Mouse (Mus musculus) ovary, postnatal 36 days (tissue): ENCODE measurements around the gene Slc1a3.

Experiments used
- DNase-seq: peaks from one replicate; pipeline ENCODE4 v3.0.0; 2022; ENCODE audit warnings: low spot score, mixed read lengths

The Slc1a3 gene

DNA sequence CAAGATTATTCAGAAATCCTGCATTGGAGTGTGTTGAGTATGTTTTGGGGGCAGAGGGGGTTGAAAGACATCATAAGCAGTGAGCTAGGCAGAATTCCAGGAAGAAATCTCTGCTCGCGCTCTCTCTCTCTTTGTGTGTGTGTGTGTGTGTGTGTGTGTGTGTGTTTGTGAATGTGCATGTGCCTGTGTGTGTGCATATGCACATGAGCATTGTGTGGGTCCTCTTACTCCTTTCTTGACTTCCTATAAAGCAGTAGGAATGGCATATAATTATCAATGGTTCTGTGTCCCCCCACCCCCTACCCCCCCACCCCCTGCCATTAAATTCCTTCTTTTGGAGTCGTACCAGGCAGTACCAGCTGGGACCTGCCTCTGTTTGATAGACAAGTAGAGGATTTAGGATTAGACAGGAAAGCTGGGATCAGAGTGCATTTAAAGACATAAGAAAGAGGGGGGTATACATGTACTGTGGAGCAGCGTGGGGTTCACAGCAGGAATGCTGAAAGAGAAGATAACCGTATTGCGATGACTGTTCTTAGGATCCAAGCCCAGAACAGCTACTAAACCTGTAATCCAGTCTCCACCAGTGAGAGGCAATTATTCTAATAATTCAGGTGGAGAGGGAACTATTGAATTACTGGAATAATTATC lies 104.9 kb downstream of the Slc1a3 start:
- DNase-seq: no peak

DNA sequence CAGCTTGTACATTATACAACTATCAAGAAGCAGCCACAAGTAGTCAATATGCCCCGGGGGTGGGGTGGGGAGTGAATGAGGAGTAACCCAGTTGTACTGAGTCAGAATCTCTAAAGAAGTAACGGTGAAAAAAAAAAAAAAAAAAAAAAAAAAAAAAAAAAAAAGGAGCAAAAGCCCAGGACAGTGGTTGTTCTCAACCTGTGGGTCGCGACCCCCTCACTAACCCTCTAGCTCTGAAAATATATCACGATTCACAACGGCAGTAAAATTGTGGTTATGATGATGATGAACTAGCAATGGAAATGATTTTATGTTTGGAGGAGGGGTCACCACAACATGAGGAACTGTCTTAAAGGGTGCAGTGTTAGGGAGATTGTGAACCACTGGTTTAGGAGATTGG lies 108.2 kb downstream of the Slc1a3 start:
- DNase-seq: no peak

DNA sequence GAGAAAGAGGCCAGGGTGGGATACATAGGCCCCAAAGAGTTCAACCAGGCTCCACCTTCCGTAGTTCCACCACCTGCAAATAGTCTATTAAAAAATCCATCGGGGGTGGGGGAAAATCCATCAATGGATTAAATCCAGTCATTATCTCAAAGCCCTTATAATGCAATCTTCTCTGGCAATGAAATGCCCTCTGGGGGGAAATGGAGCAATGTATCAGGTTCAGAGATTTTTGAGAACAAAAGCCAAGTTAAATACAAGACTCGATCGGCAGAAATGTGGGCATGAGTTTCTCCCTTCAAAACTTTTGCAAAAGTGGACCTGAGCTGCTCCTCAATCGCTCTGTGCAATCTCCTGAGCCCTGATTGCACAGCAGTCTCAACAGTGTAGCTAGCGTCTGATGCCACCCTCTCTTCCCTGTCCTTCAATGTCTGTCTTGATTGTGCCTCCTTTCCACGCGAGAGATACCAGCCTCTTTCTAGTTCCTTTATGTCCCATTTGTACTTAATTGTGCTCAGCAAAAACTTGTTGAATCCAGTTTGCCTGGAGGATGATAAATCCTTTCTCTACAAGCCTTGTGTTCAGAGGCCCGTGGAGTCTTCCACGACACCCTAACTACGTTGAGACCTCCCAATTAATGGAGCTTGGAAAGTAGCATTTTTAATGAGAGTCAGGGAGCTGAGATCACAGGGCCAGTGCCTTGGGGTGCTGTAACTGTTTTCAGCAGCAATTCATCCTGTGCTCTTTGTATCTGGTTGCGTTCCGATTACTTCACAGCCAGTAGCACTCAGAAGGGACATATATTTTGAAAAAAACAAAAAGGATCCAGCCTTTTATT lies 109.0 kb downstream of the Slc1a3 start:
- DNase-seq: no peak

DNA sequence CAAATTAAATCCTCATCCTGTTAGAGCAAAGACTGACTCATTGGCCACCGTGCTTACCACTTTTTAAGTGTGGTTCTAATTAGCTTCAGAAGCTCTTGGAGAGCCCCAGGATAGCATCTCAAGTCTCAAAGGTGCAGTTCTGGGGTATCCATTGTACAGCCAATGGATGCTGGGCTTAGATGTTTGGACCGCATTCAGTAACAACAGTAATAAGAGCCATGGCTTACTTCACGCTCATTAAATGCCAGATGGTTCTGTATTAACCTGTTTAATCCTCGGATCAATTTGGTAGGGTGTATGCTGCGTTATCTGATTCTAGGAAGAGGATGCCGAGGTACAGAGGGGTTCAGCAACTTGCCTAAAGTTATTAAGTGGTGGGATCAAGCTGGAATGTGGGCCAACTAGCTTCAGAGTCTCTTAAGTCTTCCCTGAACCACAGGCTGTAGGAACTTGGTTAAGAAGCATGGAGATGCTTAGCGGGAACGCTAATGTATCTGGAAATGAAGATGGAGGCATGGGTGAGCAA lies 114.1 kb downstream of the Slc1a3 start:
- DNase-seq: no peak

DNA sequence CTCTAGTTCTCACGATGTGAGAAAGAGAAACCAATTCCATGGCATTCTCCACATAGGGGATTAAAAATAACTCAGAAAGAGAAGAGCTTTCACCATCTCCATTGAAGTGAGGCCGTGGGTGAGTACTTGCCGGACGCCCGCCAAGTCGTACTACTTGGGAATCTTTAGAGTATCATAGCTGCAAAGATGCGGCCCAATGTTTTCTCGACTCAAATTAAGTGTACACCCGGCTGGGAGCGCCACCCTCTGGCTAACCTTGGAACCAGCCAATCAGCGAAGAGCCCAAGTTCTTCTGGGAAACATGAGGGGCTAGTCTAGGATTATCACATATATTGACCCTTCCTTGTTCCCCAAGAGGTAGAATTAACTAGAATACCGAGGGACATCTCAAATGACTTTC lies 115.3 kb downstream of the Slc1a3 start:
- no peak for DNase-seq

DNA sequence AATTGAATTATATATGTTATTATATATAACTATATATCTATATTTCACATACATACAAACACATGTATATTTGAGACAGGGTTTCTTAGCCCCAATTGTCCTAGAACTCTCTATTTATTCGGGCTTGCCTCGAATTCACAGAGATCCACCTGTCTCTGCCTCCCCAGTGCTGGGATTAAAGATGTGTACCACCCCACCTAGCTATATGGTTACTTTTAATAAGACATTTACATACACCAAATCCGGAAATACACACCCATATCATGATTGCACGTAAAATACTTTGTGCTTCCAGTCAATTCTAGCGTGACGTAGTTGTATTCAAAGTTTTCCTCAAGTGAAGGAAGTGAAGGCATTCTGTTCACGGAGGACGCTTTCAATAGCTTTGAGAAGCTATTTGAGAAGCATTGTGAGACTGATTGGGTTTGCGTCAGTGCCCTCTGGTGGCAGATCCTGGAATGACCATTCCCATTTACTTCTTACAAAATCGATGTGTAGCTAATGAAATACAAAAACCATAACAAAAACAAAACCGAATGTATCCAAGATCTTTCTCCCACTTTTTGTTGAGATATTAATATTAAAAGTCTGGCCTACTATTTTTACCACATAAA lies 121.0 kb downstream of the Slc1a3 start:
- peak; percentile 49 for DNase-seq

DNA sequence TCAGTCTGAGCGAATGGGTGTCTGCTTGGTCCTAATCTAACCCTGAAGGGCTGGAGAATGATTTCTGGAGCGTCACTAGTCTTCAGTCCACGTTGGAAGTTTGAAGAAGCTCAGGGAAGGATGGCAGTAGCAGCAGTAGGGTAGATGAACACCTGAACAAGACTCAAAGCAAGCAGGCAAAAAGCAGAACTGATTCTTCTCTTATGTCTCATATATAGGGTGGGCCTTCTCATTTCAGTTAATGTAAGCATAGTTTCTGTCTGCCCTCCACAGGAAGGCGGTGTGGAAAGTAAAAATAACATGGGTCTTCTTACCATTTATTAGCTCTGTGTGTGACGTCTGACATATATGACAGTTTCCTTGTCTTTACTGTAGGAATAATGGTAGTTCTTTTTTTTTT lies 122.5 kb downstream of the Slc1a3 start:
- DNase-seq: no peak

DNA sequence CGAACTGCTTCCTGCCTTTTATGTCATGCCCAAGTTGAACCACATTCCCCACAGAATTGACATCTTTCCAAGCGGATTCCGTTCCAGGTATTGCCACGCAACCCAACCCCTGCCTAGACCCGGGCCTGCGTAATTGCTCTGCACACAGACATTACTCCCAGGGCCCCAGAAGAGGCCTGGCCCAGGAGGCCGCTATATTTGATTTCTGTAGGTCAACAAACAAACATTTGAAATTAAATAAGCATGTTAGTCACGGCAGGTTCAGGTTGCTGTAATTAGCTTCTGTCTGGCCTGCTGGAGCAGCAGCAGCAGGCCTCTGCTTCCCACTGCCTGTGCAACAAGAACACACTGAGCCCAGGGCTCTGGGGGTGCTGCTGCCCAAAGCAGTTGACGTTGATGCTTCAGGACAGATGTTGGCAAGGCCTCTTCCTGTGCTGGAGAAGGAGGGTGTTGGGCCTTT lies 123.7 kb downstream of the Slc1a3 start:
- DNase-seq: no peak
